Mouse (Mus musculus): ENCODE results near the gene Hist1h2be.
"Not testable (repeated sequence)": the region's sequence is repeated elsewhere in the genome, so short reads cannot be mapped to it uniquely, and the experiment has no call there.

DNA sequence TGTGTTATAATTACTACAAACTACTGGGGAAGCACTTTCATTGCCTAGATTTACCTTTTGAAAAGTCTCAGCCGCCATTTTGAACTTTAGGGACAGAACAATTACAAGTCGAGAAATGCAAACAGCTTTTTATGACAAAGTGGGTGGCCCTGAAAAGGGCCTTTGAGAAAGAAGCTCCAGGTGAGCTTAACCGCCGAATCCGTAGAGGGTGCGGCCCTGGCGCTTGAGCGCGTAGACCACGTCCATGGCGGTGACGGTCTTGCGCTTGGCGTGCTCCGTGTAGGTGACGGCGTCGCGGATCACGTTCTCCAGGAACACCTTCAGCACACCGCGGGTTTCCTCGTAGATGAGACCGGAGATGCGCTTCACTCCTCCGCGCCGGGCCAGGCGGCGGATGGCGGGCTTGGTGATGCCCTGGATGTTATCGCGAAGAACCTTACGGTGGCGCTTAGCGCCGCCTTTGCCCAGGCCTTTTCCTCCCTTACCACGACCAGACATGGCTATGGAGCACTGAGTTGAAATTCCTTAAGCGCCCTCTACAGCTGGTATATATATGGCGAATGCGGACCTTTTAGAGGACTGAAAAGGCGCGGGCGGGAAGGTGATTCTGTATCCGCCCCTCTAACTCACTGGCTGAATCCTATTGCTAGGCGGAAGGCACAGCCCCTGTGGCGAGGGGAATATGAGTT lies 69.6 kb downstream of the Hist1h2be start, which contains the start of gene Hist1h4f:
- TF ChIP-seq POLR2A (IDR thresholded peaks at IDR 0.05; ENCODE audit: low read depth, low read length), result peak; percentile 98
- not testable (repeated sequence) for TF ChIP-seq CTCF (IDR thresholded peaks at IDR 0.05; ENCODE audit: borderline replicate concordance, insufficient read depth, low read length)

Measured in embryonic fibroblast, embryonic 13.5 days (primary cell).